Mouse (Mus musculus): ENCODE data around the gene Gm47289. TPM values are rescaled to one million over a fixed set of nuclear protein-coding genes. Genes with fewer than 3 reads are reported as not detected.

The Gm47289 gene
- polyA plus RNA-seq, 2 experiments = 0.03 TPM; not detected in 1

- no peak overlapping the region for H3K4me2 ChIP-seq (replicated peaks; ENCODE audit: low read depth, low read length, severe bottlenecking)
- H3K4me3 ChIP-seq (replicated peaks; ENCODE audit: low read length) = no peak overlapping the region
- 98% methylated on average over 9 of the region's 9 CpGs for WGBS
- H3K4me1 ChIP-seq (ENCODE audit: control insufficient read depth, insufficient read depth, low read length) = no peaks in the 10 kb centered on the region
- H3K36me3 ChIP-seq (ENCODE audit: control insufficient read depth, insufficient read depth, low read length) = no peaks in the 10 kb centered on the region
- ATAC-seq (ENCODE audit: low FRiP score, low read depth) (no peak), DNase-seq (ENCODE audit: low spot score) (no peak)
- H3K9ac ChIP-seq (ENCODE audit: low read depth, low read length, severe bottlenecking) = no peak overlapping the region
- H3K27me3 ChIP-seq (ENCODE audit: control insufficient read depth, insufficient read depth, low read length) = no peaks in the 10 kb centered on the region
- TF ChIP-seq POLR2A (IDR thresholded peaks at IDR 0.05; ENCODE audit: borderline replicate concordance, extremely low read depth, insufficient read depth, insufficient read length) = no peak
- H3K27ac ChIP-seq (replicated peaks; ENCODE audit: low read depth, low read length) = no peak overlapping the region
- H3K9me3 ChIP-seq (ENCODE audit: control insufficient read depth, low read length) = no peaks in the 10 kb centered on the region
Observed at GRCm38 (mm10) chr9:119203617-119204016, 44.7 kb downstream of the Gm47289 start.

GRCm38 (mm10) chr9:119205756-119206155, 46.8 kb downstream of the Gm47289 start:
- 83% methylated on average over 5 of the region's 5 CpGs for WGBS
- Histone ChIP-seq H3K27ac (replicated peaks; ENCODE audit: low read depth, low read length) (no peak overlapping the region), H3K4me3 (replicated peaks; ENCODE audit: low read length) (no peak overlapping the region), H3K4me1 (ENCODE audit: control insufficient read depth, insufficient read depth, low read length) (no peaks in the 10 kb centered on the region), H3K9ac (ENCODE audit: low read depth, low read length, severe bottlenecking) (no peak overlapping the region), H3K27me3 (ENCODE audit: control insufficient read depth, insufficient read depth, low read length) (no peaks in the 10 kb centered on the region), H3K36me3 (ENCODE audit: control insufficient read depth, insufficient read depth, low read length) (no peaks in the 10 kb centered on the region), H3K4me2 (replicated peaks; ENCODE audit: low read depth, low read length, severe bottlenecking) (no peak overlapping the region), H3K9me3 (ENCODE audit: control insufficient read depth, low read length) (no peaks in the 10 kb centered on the region)
- TF ChIP-seq POLR2A (IDR thresholded peaks at IDR 0.05; ENCODE audit: borderline replicate concordance, extremely low read depth, insufficient read depth, insufficient read length) = no peak
- ATAC-seq (ENCODE audit: low FRiP score, low read depth) (no peak), DNase-seq (ENCODE audit: low spot score) (no peak)

- no peaks in the 10 kb centered on the region for H3K36me3 ChIP-seq (ENCODE audit: control insufficient read depth, insufficient read depth, low read length)
- no peak overlapping the region for H3K9ac ChIP-seq (ENCODE audit: low read depth, low read length, severe bottlenecking)
- ATAC-seq (ENCODE audit: low FRiP score, low read depth) (no peak), DNase-seq (ENCODE audit: low spot score) (no peak)
- no peak overlapping the region for H3K27ac ChIP-seq (replicated peaks; ENCODE audit: low read depth, low read length)
- H3K4me1 ChIP-seq (ENCODE audit: control insufficient read depth, insufficient read depth, low read length) = no peaks in the 10 kb centered on the region
- no peak overlapping the region for H3K4me2 ChIP-seq (replicated peaks; ENCODE audit: low read depth, low read length, severe bottlenecking)
- no peak for TF ChIP-seq POLR2A (IDR thresholded peaks at IDR 0.05; ENCODE audit: borderline replicate concordance, extremely low read depth, insufficient read depth, insufficient read length)
- H3K4me3 ChIP-seq (replicated peaks; ENCODE audit: low read length) = no peak overlapping the region
- H3K27me3 ChIP-seq (ENCODE audit: control insufficient read depth, insufficient read depth, low read length) = no peaks in the 10 kb centered on the region
- H3K9me3 ChIP-seq (ENCODE audit: control insufficient read depth, low read length) = no peaks in the 10 kb centered on the region
- WGBS = 71% methylated on average over 2 of the region's 2 CpGs
Observed at GRCm38 (mm10) chr9:119206666-119207065, 47.7 kb downstream of the Gm47289 start.

GRCm38 (mm10) chr9:119207113-119207512, 48.2 kb downstream of the Gm47289 start:
- Histone ChIP-seq H3K9ac (ENCODE audit: low read depth, low read length, severe bottlenecking) (no peak overlapping the region), H3K27ac (replicated peaks; ENCODE audit: low read depth, low read length) (no peak overlapping the region), H3K4me3 (replicated peaks; ENCODE audit: low read length) (no peak overlapping the region), H3K4me2 (replicated peaks; ENCODE audit: low read depth, low read length, severe bottlenecking) (no peak overlapping the region), H3K36me3 (ENCODE audit: control insufficient read depth, insufficient read depth, low read length) (no peaks in the 10 kb centered on the region), H3K4me1 (ENCODE audit: control insufficient read depth, insufficient read depth, low read length) (no peaks in the 10 kb centered on the region), H3K27me3 (ENCODE audit: control insufficient read depth, insufficient read depth, low read length) (no peaks in the 10 kb centered on the region), H3K9me3 (ENCODE audit: control insufficient read depth, low read length) (no peaks in the 10 kb centered on the region)
- ATAC-seq (ENCODE audit: low FRiP score, low read depth) = no peak
- 77% methylated on average over 4 of the region's 4 CpGs for WGBS
- DNase-seq (ENCODE audit: low spot score) = no peak
- TF ChIP-seq POLR2A (IDR thresholded peaks at IDR 0.05; ENCODE audit: borderline replicate concordance, extremely low read depth, insufficient read depth, insufficient read length) = no peak

- no peak for TF ChIP-seq POLR2A (IDR thresholded peaks at IDR 0.05; ENCODE audit: borderline replicate concordance, extremely low read depth, insufficient read depth, insufficient read length)
- WGBS = 96% methylated on average over 4 of the region's 4 CpGs
- DNase-seq (ENCODE audit: low spot score) (no peak), ATAC-seq (ENCODE audit: low FRiP score, low read depth) (no peak)
- no peak within 1 kb of the TSS for H3K9ac ChIP-seq (ENCODE audit: low read depth, low read length, severe bottlenecking)
- no peak within 1 kb of the TSS for H3K4me2 ChIP-seq (replicated peaks; ENCODE audit: low read depth, low read length, severe bottlenecking)
- H3K27ac ChIP-seq (replicated peaks; ENCODE audit: low read depth, low read length) = no peak within 1 kb of the TSS
- H3K4me3 ChIP-seq (replicated peaks; ENCODE audit: low read length) = no peak within 1 kb of the TSS
- H3K4me1 ChIP-seq (ENCODE audit: control insufficient read depth, insufficient read depth, low read length) = no peaks in the 10 kb centered on the region
- H3K36me3 ChIP-seq (ENCODE audit: control insufficient read depth, insufficient read depth, low read length) = no peaks in the 10 kb centered on the region
- H3K27me3 ChIP-seq (ENCODE audit: control insufficient read depth, insufficient read depth, low read length) = no peaks in the 10 kb centered on the region
- H3K9me3 ChIP-seq (ENCODE audit: control insufficient read depth, low read length) = no peaks in the 10 kb centered on the region
Observed at GRCm38 (mm10) chr9:119208998-119209397, 50.0 kb downstream of the Gm47289 start, which contains the start of gene Slc22a13. Slc22a13 (minus strand) TSS chr9:119209098.

Other genes with a start within 250 kb of the Gm47289 start
- gene Ctdspl, start 232.7 kb upstream of the Gm47289 start, polyA plus RNA-seq (2012; rRNA removed) = 38.0 and 43.5 TPM in 2 replicates
- 23.8 and 28.6 TPM in 2 replicates for gene Ctdspl, start 232.7 kb upstream of the Gm47289 start, polyA plus RNA-seq (2014; fragmentation: Nextera tagmentation; extraction: Ambion mirVana)
- gene Vill, start 106.4 kb upstream of the Gm47289 start, polyA plus RNA-seq (2012; rRNA removed) = 49.8 and 68.2 TPM in 2 replicates
- 25.2 and 29.0 TPM in 2 replicates for gene Vill, start 106.4 kb upstream of the Gm47289 start, polyA plus RNA-seq (2014; fragmentation: Nextera tagmentation; extraction: Ambion mirVana)
- gene Plcd1, start 65.7 kb upstream of the Gm47289 start, polyA plus RNA-seq (2012; rRNA removed) = 50.0 and 60.8 TPM in 2 replicates
- gene Plcd1, start 65.7 kb upstream of the Gm47289 start, polyA plus RNA-seq (2014; fragmentation: Nextera tagmentation; extraction: Ambion mirVana) = 38.0 and 38.2 TPM in 2 replicates
- 1.4 and 1.5 TPM in 2 replicates for gene Dlec1, start 56.7 kb upstream of the Gm47289 start, polyA plus RNA-seq (2012; rRNA removed)
- 0.81 and 1.3 TPM in 2 replicates for gene Dlec1, start 56.7 kb upstream of the Gm47289 start, polyA plus RNA-seq (2014; fragmentation: Nextera tagmentation; extraction: Ambion mirVana)
- gene Acaa1b, start 2.1 kb upstream of the Gm47289 start, polyA plus RNA-seq (2012; rRNA removed) = 1.8 and 2.7 TPM in 2 replicates
- 1.2 and 1.7 TPM in 2 replicates for gene Acaa1b, start 2.1 kb upstream of the Gm47289 start, polyA plus RNA-seq (2014; fragmentation: Nextera tagmentation; extraction: Ambion mirVana)
- 0.06 TPM in 1 of 2 replicates, not detected in the other for gene Slc22a13, start 49.9 kb downstream of the Gm47289 start, polyA plus RNA-seq (2012; rRNA removed)
- not detected in 2 replicates for gene Slc22a13, start 49.9 kb downstream of the Gm47289 start, polyA plus RNA-seq (2014; fragmentation: Nextera tagmentation; extraction: Ambion mirVana)
- gene Oxsr1, start 163.3 kb downstream of the Gm47289 start, polyA plus RNA-seq (2012; rRNA removed) = 35.4 and 39.4 TPM in 2 replicates
- 15.6 and 16.0 TPM in 2 replicates for gene Oxsr1, start 163.3 kb downstream of the Gm47289 start, polyA plus RNA-seq (2014; fragmentation: Nextera tagmentation; extraction: Ambion mirVana)
- gene Acaa1a, start 180.5 kb downstream of the Gm47289 start, polyA plus RNA-seq (2012; rRNA removed) = 120 and 140 TPM in 2 replicates
- 87.4 and 92.7 TPM in 2 replicates for gene Acaa1a, start 180.5 kb downstream of the Gm47289 start, polyA plus RNA-seq (2014; fragmentation: Nextera tagmentation; extraction: Ambion mirVana)
- 10.9 and 11.5 TPM in 2 replicates for gene Myd88, start 182.2 kb downstream of the Gm47289 start, polyA plus RNA-seq (2012; rRNA removed)
- 23.3 and 25.1 TPM in 2 replicates for gene Myd88, start 182.2 kb downstream of the Gm47289 start, polyA plus RNA-seq (2014; fragmentation: Nextera tagmentation; extraction: Ambion mirVana)
- 8.9 and 11.1 TPM in 2 replicates for gene Xylb, start 198.2 kb downstream of the Gm47289 start, polyA plus RNA-seq (2012; rRNA removed)
- 5.2 and 5.5 TPM in 2 replicates for gene Xylb, start 198.2 kb downstream of the Gm47289 start, polyA plus RNA-seq (2014; fragmentation: Nextera tagmentation; extraction: Ambion mirVana)
- gene Slc22a14, start 206.4 kb downstream of the Gm47289 start, polyA plus RNA-seq (2012; rRNA removed) = 0.12 and 0.19 TPM in 2 replicates
- 0.17 and 0.25 TPM in 2 replicates for gene Slc22a14, start 206.4 kb downstream of the Gm47289 start, polyA plus RNA-seq (2014; fragmentation: Nextera tagmentation; extraction: Ambion mirVana)
- 7.9 and 8.9 TPM in 2 replicates for gene Acvr2b, start 243.0 kb downstream of the Gm47289 start, polyA plus RNA-seq (2012; rRNA removed)
- gene Acvr2b, start 243.0 kb downstream of the Gm47289 start, polyA plus RNA-seq (2014; fragmentation: Nextera tagmentation; extraction: Ambion mirVana) = 18.9 and 23.8 TPM in 2 replicates

Data from limb, embryonic 14.5 days (tissue).